Mouse (Mus musculus) myocyte (in vitro differentiated cells): Measurements from ENCODE around the gene Stk25. TPM values are rescaled to one million over a fixed set of nuclear protein-coding genes. Genes with fewer than 3 reads are reported as not detected.
A peak's percentile ranks its signal among the peaks of the same experiment; 100 is the strongest.

ENCODE experiments used
- H3K27me3 ChIP-seq: one replicate; pipeline ENCODE4 v1.6.1; 2011; ENCODE audit not compliant: control insufficient read depth, insufficient read depth, insufficient read length
- H3K36me3 ChIP-seq: one replicate; pipeline ENCODE4 v1.6.1; 2011; ENCODE audit not compliant: control insufficient read depth, insufficient read depth
- H3K4me2 ChIP-seq: one replicate; pipeline ENCODE4 v1.6.1; 2011; ENCODE audit warnings: low read depth, control low read depth
- H3K4me3 ChIP-seq: one replicate; pipeline ENCODE4 v1.5.1; 2011; ENCODE audit warnings: mild to moderate bottlenecking, control low read depth, moderate library complexity
- H3K79me2 ChIP-seq: one replicate; pipeline ENCODE4 v1.6.1; 2011; ENCODE audit not compliant: control insufficient read depth, insufficient read depth
- H3ac ChIP-seq: one replicate; pipeline ENCODE4 v1.6.1; 2011; ENCODE audit not compliant: control insufficient read depth, insufficient read length
- CEBPB ChIP-seq: IDR thresholded peaks from 2 replicates; pipeline ENCODE4 v1.6.1; 2011; ENCODE audit warnings: mild to moderate bottlenecking, moderate library complexity; ENCODE audit not compliant: poor library complexity, insufficient read depth, severe bottlenecking
- E2F4 ChIP-seq: IDR thresholded peaks from one replicate; pipeline ENCODE4 v1.6.1; 2011; ENCODE audit warnings: mild to moderate bottlenecking, control low read depth, moderate library complexity; ENCODE audit not compliant: insufficient read depth
- MAX ChIP-seq: IDR thresholded peaks from one replicate; pipeline ENCODE4 v1.6.1; 2011; ENCODE audit warnings: low read depth, mild to moderate bottlenecking, control low read depth
- MYOD1 ChIP-seq, 3 experiments: IDR thresholded peaks; one replicate each; pipeline ENCODE4 v1.6.1; 2011; ENCODE audit warnings: control low read depth in 2 of 3, low read depth in 2 of 3, mild to moderate bottlenecking in 2 of 3, moderate library complexity in 1 of 3; ENCODE audit not compliant: insufficient read length in 2 of 3, control insufficient read depth in 1 of 3
- MYOG ChIP-seq, 3 experiments: IDR thresholded peaks; one replicate each; pipeline ENCODE4 v1.6.1; 2011; ENCODE audit warnings: control low read depth in 2 of 3, low read depth in 2 of 3, mild to moderate bottlenecking in 2 of 3; ENCODE audit not compliant: insufficient read length in 2 of 3, control insufficient read depth in 1 of 3, insufficient read depth in 1 of 3
- POLR2A ChIP-seq: IDR thresholded peaks from one replicate; pipeline ENCODE4 v1.6.1; 2011; ENCODE audit warnings: low read depth, mild to moderate bottlenecking, control low read depth, moderate library complexity; ENCODE audit not compliant: insufficient read length
- POLR2AphosphoS2 ChIP-seq: IDR thresholded peaks from one replicate; pipeline ENCODE4 v1.6.1; 2011; ENCODE audit warnings: low read depth, control low read depth; ENCODE audit not compliant: insufficient read length
- REST ChIP-seq: IDR thresholded peaks from one replicate; pipeline ENCODE4 v1.6.1; 2011; ENCODE audit warnings: mild to moderate bottlenecking, control low read depth, moderate library complexity; ENCODE audit not compliant: insufficient read depth, insufficient read length
- SRF ChIP-seq: IDR thresholded peaks from one replicate; pipeline ENCODE4 v1.6.1; 2011; ENCODE audit warnings: low read depth; ENCODE audit not compliant: control insufficient read depth, insufficient read length
- TCF12 ChIP-seq: IDR thresholded peaks from one replicate; pipeline ENCODE4 v1.6.1; 2011; ENCODE audit warnings: mild to moderate bottlenecking, control low read depth; ENCODE audit not compliant: poor library complexity, insufficient read depth, severe bottlenecking
- TCF3 ChIP-seq: IDR thresholded peaks from one replicate; pipeline ENCODE4 v1.6.1; 2011; ENCODE audit warnings: low read depth, control low read depth; ENCODE audit not compliant: insufficient read length
- USF1 ChIP-seq: IDR thresholded peaks from one replicate; pipeline ENCODE4 v1.6.1; 2011; ENCODE audit warnings: low read depth, mild to moderate bottlenecking, control low read depth, moderate library complexity
- polyA plus RNA-seq: library from polyadenylated mRNA; unstranded; fragments of >200 nt; fragmentation: generic; extraction: Trizol; gene quantifications from one replicate; pipeline ENCODE4 v1.2.1, GENCODE M21; 2012; ENCODE audit warnings: missing spikeins

The Stk25 gene
- polyA plus RNA-seq, 1 experiment, result 119 TPM

- TF ChIP-seq TCF12 (no peak), REST (no peak), POLR2AphosphoS2 (no peak), CEBPB (no peak), E2F4 (no peak), TCF3 (no peak), SRF (no peak), MYOD1 (IDR thresholded peaks at IDR 0.05; ENCODE audit: control insufficient read depth in 1 of 3, insufficient read length in 2 of 3, low read depth in 2 of 3) (no peak), POLR2A (no peak), MAX (no peak)
- Histone ChIP-seq H3K27me3 (no peaks in the 10 kb centered on the region), H3K79me2 (no peaks in the 10 kb centered on the region), H3K4me2 (no peak overlapping the region), H3ac (no peak overlapping the region), H3K36me3 (no peaks in the 10 kb centered on the region), H3K4me3 (no peak overlapping the region)
These were observed 48.7 kb downstream of the Stk25 start for GRCm38 (mm10) chr1:93609762-93610161.

DNA sequence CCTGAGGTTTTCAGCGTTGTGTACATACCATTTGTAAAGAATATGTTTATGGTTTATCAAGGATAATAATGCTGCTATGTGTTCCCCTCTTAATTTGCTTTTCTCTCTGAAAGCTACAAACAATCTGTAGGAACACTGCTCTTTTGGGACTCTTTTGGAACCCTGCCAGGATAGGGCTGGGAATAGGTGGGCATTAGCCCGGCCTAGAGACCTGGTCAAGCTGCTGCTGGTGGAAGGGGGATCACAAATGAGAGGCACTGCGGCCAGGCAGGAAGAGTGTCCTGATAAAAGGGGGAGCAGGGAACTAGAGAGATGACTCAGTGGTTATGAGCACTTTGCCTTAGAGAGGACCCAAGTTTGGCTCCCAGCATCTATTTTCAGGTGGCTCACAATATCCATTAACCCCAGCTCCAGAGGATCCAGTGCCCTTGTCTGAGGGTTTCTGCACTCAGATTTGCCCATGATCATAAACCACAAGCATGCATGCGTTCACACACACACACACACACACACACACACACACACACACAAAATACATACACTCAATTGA is 49.7 kb downstream of the Stk25 start:
- Histone ChIP-seq H3K79me2 (no peaks in the 10 kb centered on the region), H3K4me3 (no peak overlapping the region), H3ac (no peak overlapping the region), H3K27me3 (no peaks in the 10 kb centered on the region), H3K36me3 (no peaks in the 10 kb centered on the region), H3K4me2 (no peak overlapping the region)
- TF ChIP-seq MYOD1 (IDR thresholded peaks at IDR 0.05; ENCODE audit: control insufficient read depth in 1 of 3, insufficient read length in 2 of 3, low read depth in 2 of 3), result no peak
- no peak for TF ChIP-seq TCF12
- no peak for TF ChIP-seq CEBPB
- TF ChIP-seq SRF, result no peak
- TF ChIP-seq REST, result no peak
- no peak for TF ChIP-seq E2F4
- no peak for TF ChIP-seq MYOG (IDR thresholded peaks at IDR 0.05; ENCODE audit: control insufficient read depth in 1 of 3, insufficient read depth in 1 of 3, insufficient read length in 2 of 3, low read depth in 2 of 3)
- TF ChIP-seq MAX, result no peak
- no peak for TF ChIP-seq USF1
- no peak for TF ChIP-seq TCF3
- TF ChIP-seq POLR2AphosphoS2, result no peak
- no peak for TF ChIP-seq POLR2A

DNA sequence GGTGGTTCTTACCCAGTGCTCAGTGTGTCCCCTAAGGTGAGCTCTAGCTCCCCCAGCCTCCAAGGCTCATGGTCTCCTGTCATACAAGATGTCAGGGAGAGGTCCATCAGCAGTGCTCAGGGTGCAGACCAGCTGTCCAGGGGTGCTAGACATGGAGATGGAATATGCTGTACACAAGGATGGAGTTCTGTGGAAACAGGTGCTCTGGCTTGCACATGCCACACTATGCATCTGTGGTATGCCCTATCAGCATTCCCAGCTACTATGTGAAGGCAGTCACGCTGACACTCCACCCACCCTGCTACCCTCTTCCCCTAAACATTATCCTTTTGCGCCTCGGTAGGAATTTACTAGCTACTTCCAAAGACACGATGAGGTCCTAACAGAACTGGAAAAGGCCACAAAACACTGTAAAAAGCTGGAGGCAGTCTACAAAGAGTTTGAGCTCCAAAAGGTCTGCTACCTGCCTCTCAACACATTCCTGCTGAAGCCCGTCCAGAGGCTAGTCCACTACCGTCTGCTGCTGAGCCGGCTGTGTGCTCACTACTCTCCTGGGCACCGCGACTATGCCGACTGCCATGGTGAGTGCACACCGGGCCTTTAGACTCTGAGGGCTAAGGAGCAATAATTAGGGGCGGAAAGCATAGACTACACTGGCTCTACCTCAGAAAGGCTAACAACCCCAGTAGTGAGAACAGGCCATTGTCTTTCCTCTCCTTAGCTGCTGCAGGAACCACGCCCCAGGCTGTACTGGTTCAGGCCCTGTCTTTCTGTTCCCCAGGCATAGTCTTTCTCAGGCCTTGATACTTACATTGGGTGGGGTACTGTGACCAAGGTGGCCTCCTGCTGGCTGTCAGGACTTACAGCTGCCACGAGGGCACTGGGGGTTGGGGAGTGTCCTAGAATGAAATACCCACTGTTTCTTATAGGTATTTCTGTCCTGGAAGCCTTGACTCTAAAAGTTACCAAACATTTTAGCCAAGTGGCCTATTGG is 51.1 kb downstream of the Stk25 start:
- Histone ChIP-seq H3K79me2 (no peaks in the 10 kb centered on the region), H3K4me3 (no peak overlapping the region), H3K36me3 (no peaks in the 10 kb centered on the region), H3ac (no peak overlapping the region), H3K4me2 (no peak overlapping the region), H3K27me3 (no peaks in the 10 kb centered on the region)
- TF ChIP-seq MYOD1 (IDR thresholded peaks at IDR 0.05; ENCODE audit: control insufficient read depth in 1 of 3, insufficient read length in 2 of 3, low read depth in 2 of 3) (peak in 2 of 3 experiments; percentile 8 to 70), MYOG (IDR thresholded peaks at IDR 0.05; ENCODE audit: control insufficient read depth in 1 of 3, insufficient read depth in 1 of 3, insufficient read length in 2 of 3, low read depth in 2 of 3) (peak in 2 of 3 experiments; percentile 23 to 59), CEBPB (no peak), SRF (no peak), MAX (no peak), TCF12 (no peak), POLR2AphosphoS2 (no peak), E2F4 (no peak), USF1 (no peak), POLR2A (no peak), REST (no peak), TCF3 (no peak)

DNA sequence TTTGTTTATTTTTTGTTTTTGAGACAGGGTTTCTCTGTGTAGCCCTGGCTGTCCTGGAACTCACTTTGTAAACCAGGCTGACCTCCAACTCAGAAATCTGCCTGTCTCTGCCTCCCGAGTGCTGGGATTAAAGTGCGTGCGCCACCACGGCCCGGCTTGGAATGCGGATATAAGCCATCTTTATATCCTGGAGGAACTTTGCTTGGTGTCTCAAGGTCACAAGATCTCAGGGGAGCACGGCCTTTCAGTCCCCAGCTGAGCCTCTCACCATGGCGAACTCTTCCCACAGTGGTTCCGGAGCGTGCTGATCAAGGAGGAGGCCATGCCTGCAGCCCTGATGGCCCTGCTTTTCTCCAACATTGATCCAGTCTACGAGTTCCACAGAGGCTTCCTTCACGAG is 54.5 kb downstream of the Stk25 start:
- no peaks in the 10 kb centered on the region for H3K79me2 ChIP-seq
- no peak overlapping the region for H3ac ChIP-seq
- TF ChIP-seq POLR2AphosphoS2 (no peak), SRF (no peak), TCF3 (no peak), MYOD1 (IDR thresholded peaks at IDR 0.05; ENCODE audit: control insufficient read depth in 1 of 3, insufficient read length in 2 of 3, low read depth in 2 of 3) (no peak), TCF12 (no peak), MAX (no peak), USF1 (no peak), POLR2A (no peak), E2F4 (no peak), CEBPB (no peak), MYOG (IDR thresholded peaks at IDR 0.05; ENCODE audit: control insufficient read depth in 1 of 3, insufficient read depth in 1 of 3, insufficient read length in 2 of 3, low read depth in 2 of 3) (no peak), REST (no peak)
- H3K4me3 ChIP-seq, result no peak overlapping the region
- no peaks in the 10 kb centered on the region for H3K36me3 ChIP-seq
- no peak overlapping the region for H3K4me2 ChIP-seq
- H3K27me3 ChIP-seq, result no peaks in the 10 kb centered on the region
